Mouse (Mus musculus) 3134 (cell line): ENCODE results near the gene Slc29a3.
A peak's percentile ranks its signal among the peaks of the same experiment; 100 is the strongest.
"Not testable (repeated sequence)": the region's sequence is repeated elsewhere in the genome, so short reads cannot be mapped to it uniquely, and the experiment has no call there.

Source experiments
- DNase-seq: peaks from one replicate; pipeline ENCODE4 v3.0.0-alpha.2; 2011; ENCODE audit warnings: low spot score; ENCODE audit not compliant: insufficient read length; ENCODE audit errors: extremely low read depth

The Slc29a3 gene

DNA sequence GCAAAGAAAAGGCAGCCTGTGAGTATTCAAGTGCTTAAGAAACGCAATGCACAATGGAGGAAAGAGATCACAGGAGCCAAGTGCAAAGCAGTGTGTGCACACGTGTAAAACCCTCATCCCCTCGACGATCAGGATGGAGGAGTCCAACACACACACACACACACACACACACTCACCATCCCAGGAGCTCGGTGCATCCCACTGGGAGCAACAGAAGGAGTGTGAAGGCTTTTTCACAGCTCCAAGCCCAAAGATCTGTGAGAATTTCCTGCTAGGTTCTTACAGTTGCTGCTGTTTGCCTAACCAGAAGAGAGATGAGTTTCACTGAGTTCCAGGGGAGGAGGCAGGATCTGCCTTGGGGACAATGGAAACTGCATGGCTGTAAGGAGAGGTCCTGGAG is 20.9 kb downstream of the Slc29a3 start:
- no peak for DNase-seq

- DNase-seq, result no peak
Observed at GRCm38 (mm10) chr10:60727301-60727700, 25.3 kb downstream of the Slc29a3 start.

DNA sequence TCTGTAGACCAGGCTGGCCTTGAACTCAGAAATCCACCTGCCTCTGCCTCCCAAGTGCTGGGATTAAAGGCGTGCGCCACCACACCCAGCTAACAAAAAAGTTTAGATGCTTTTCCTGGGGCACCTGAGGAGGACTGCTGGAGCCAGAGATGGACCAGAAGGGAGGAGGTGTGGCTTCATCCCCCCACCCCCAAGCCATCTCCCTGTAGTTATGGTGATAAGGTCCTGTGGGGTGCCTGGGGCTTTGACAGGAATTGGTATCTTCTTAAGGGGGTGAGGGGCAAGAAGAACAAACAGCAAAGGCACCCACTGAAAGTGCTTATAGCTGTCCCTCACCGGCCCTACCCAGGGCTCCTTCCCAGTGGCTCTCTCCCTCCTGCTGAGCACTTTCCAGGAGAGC is 25.7 kb downstream of the Slc29a3 start:
- DNase-seq, result no peak

GRCm38 (mm10) chr10:60724496-60724895 is 28.1 kb downstream of the Slc29a3 start:
- no peak for DNase-seq

DNA sequence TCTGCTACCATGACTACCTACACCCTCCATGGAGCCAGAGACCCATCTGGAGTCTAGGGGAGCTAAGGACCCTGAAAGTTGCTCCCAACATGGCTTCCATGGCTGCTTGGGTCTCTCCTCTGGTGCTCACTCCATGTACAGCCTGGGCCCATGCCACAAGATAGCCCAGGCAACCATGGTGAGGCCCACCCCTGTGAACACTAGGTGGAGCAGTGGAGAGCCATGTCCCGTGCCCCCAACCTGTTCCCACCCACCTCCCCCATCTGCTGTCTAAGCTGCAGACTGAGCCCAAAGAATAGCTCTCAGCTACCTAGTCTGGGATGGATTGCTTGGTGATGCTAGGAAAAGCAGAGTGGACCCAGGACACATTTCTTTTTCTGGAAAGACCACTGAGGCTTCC is 29.2 kb downstream of the Slc29a3 start:
- DNase-seq, result no peak

GRCm38 (mm10) chr10:60721640-60722039 is 31.0 kb downstream of the Slc29a3 start:
- no peak for DNase-seq

GRCm38 (mm10) chr10:60720461-60720860 is 32.1 kb downstream of the Slc29a3 start:
- no peak for DNase-seq

- DNase-seq, result no peak
Observed at GRCm38 (mm10) chr10:60718491-60718890, 34.1 kb downstream of the Slc29a3 start.

DNA sequence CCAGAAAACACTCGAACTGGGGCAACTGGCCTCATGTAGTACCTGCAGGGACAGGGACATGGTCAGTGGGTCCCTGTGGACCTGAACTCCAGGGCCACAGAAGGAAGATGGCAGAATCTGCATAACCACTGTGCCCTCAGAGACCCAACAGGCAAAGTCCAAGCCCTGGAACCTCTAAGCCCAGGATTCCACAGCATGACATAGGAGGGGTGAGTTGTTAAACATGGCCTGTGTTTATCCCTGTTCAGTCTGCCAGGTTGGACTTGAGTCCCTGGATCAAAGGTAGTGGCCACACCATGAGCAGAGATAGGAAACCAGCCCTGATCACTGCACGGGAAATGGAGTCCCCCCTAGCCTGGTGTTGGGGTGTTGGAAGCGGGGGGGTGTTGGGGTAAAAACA is 36.1 kb downstream of the Slc29a3 start:
- DNase-seq, result no peak

DNA sequence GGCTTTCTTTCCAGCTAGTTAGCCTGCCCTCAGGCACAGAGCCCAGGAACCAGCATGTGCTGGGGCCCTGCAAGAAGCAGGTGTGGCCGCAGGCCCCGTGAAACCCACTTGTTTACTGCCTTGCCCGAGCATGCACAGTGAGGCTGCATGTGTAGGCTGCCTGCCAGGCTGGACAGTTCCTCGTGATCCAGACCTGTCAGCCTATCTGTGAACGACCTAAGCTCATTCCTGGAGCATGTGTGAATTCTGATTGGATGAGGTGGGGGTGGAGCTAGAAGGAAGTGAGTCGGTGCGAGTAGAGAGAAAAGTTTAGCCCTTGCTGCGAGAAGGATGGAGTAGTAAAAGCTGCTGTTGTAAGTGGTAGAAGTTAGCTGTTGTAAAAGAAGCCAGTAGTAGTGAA is 40.3 kb downstream of the Slc29a3 start:
- DNase-seq, result not testable (repeated sequence)

GRCm38 (mm10) chr10:60708837-60709236 is 43.8 kb downstream of the Slc29a3 start:
- DNase-seq, result no peak

GRCm38 (mm10) chr10:60706268-60706667 is 46.3 kb downstream of the Slc29a3 start:
- DNase-seq, result no peak

DNA sequence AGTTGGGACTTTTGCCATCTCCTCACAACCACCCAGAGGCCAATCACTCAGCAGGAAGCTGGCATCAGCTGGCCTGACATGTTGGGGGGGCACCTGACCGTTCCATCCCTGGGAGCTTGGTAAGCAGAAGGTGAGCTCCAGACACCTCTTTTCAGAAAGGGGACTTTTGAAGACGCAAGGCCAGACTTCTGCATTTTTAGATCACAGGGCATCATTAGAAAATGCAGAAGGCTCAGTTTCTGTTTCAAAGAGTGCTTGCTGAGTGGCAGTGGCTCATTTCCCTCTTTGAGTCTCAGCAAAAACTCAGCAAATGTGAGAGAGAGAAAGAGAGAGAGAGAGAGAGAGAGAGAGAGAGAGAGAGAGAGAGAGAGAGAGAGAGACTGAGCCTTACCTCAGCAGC is 47.5 kb downstream of the Slc29a3 start:
- DNase-seq, result no peak

GRCm38 (mm10) chr10:60697775-60698174 is 54.8 kb downstream of the Slc29a3 start:
- no peak for DNase-seq

- DNase-seq, result peak; percentile 34
Observed at GRCm38 (mm10) chr10:60696975-60697374, 55.6 kb downstream of the Slc29a3 start.

GRCm38 (mm10) chr10:60696390-60696789 is 56.2 kb downstream of the Slc29a3 start, which contains the start of gene Cdh23:
Gene Cdh23, minus strand, starts transcription at chr10:60696490.
- DNase-seq, result no peak

DNA sequence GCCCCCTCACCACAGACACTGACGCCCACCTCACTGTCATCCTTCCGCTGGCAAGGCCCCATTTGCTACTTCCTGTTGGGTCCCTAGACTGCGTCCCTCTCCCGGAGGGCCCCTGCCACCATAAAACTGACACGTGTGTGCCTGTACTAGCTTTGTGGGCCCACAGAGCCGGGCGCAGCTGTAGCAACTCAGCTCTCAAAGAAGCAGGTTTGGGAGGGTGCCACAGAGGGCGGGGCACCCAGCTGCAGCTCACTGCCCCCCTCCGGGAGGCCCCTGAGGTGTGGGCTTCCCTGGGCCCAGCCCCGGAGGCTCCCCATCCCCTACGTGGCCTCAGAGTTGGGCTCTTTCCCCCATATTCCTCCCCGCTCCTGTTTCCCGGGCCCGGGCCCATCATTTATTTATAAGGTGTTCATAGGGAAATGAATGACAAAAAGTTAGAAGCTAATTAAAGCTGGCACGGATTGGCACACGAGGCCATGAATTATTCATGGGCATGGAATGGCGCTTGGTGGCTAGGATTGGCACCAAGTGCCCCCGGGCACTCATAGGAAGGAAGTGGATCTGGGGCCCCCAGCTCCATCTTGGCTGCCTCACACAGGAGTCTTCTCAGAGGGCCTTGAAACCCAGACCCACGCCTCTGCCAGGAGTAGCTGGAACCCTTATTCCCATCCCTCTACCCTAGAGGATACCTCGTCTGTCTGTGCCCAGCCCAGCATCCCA is 60.8 kb downstream of the Slc29a3 start:
- no peak for DNase-seq

DNA sequence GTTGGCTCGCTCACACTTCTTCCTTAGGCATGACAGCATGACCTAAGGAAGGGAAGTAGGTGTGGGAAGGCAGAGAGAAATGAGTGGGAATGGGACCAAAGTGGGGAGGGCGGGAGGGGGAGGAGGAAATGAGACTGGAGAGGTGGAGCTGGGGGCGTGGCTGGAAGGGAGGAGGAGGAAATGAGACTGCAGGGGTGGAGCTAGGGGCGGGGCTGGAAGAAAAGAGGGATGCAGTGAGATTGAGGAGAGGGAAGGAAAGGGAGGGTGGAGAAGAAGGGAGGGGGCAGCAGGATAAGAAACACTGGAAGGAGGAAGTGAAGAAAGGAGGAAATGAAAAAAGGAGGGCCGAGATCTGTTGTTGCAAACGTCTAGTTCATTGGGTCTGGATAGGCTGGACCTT is 61.6 kb downstream of the Slc29a3 start:
- no peak for DNase-seq

DNA sequence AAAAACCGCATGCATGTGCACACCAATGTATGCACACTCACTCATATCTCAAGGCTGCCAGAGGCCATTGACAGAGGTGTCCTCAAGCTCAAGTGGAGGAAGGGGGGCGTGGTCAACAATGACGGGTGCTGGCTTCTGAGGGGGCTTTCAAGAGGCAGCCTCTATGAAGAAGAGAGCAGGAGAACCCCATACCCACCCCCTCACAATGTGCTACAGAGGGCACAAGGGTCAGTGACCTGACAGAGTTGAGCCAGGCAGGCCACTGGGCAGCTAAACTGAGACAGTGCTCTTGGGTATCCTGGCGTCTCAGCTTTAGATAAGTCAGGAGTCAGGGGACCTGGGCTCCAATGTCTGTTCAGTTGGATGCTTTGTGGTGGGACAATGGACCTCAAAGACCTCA is 63.2 kb downstream of the Slc29a3 start:
- DNase-seq, result no peak

DNA sequence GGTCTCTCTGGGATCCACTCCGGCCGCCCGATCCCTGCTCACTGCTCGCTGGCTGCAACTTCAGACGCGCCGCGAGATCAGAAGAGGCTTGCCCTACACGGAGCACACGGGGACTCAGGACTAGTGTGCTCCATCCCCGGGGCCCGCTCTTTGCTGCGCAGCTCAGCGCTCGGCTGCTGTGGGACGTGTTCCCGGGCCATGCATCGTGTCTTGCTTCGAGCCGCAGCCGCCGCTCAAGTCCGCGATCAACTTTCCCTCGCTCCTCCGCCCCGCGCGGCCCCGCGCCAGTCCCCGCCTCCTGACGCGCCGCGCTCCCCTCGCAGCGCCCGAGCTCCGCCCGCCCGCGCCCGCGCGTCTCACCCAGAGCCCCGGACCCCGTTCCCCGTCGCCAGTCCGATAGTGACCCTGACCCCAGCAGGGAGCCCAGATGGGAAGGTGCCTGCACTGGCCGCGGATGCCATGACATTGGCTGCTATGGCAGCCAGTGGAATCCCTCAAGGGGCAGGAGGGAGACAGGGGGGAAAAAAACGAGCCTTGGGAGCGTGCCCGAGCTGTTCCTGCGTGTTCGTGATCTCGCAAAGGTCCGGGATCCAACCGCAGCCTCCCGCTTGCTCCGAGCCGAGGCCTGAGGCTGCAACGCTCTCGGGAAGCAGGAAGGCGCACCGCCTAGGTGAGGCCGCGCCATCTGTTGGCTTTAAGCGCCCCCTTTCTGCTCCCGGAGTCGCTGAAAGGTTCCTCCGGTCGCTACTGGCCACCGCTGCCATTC is 65.4 kb downstream of the Slc29a3 start:
- no peak for DNase-seq

DNA sequence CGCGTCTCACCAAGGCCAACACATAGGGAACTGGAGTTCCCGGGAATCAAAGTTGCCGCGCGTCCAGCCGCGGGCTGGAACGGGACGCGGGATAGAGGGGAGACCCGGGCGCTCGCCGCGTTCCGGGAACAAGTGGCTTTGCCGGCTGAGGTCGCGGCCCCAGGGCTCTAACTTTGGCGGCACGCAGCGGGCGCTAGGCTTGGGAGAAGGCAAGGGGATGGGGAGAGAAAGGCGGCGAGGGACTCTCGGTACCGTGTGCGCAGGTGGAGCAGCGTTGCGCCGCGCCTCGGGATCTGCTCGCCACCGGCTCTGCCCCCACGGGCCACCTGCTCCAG is 66.0 kb downstream of the Slc29a3 start:
- DNase-seq, result no peak
